Mouse (Mus musculus) hindbrain, embryonic 12.5 days (tissue): ENCODE measurements at regions not wholly inside any gene's neighbourhood (a gene's known extent, or its start where the extent isn't known, plus 50 kb on each side); places are given as distances from the start of the nearest gene placed in this dataset.

Source experiments
- ATAC-seq: fragments of 200-750 bp; cut with Nextera tagmentation; 2 replicates; pipeline ENCODE4 v1.8.0; 2017; ENCODE audit warnings: moderate TSS enrichment; ENCODE audit not compliant: low FRiP score
- H3K27ac ChIP-seq: fragments of 300-500 bp; sonication (generic); 2 replicates; pipeline ENCODE4 v1.5.1; 2016; ENCODE audit warnings: mild to moderate bottlenecking
- H3K27me3 ChIP-seq: fragments of 300-500 bp; sonication (generic); 2 replicates; pipeline ENCODE4 v1.6.1; 2016; ENCODE audit warnings: mild to moderate bottlenecking
- H3K36me3 ChIP-seq: fragments of 300-500 bp; sonication (generic); 2 replicates; pipeline ENCODE4 v1.6.1; 2016; ENCODE audit warnings: mild to moderate bottlenecking
- H3K4me1 ChIP-seq: fragments of 300-500 bp; sonication (generic); 2 replicates; pipeline ENCODE4 v1.6.1; 2016
- H3K4me2 ChIP-seq: fragments of 300-500 bp; sonication (generic); replicated peaks from 2 replicates; pipeline ENCODE4 v1.6.1; 2016; ENCODE audit warnings: mild to moderate bottlenecking
- H3K4me3 ChIP-seq: fragments of 300-500 bp; sonication (generic); 2 replicates; pipeline ENCODE4 v1.5.1; 2016; ENCODE audit warnings: mild to moderate bottlenecking
- H3K9ac ChIP-seq: fragments of 300-500 bp; sonication (generic); 2 replicates; pipeline ENCODE4 v1.6.1; 2016; ENCODE audit warnings: mild to moderate bottlenecking, moderate library complexity
- H3K9me3 ChIP-seq: fragments of 300-500 bp; sonication (generic); replicated peaks from 2 replicates; pipeline ENCODE4 v1.6.1; 2016; ENCODE audit warnings: mild to moderate bottlenecking
- WGBS: fragments of 180-500 bp; shearing (Covaris S2); methylation state at CpG from one replicate; pipeline ENCODE4 v1.1.7; 2016; 5-methylcytosine and 5-hydroxymethylcytosine counted together

DNA sequence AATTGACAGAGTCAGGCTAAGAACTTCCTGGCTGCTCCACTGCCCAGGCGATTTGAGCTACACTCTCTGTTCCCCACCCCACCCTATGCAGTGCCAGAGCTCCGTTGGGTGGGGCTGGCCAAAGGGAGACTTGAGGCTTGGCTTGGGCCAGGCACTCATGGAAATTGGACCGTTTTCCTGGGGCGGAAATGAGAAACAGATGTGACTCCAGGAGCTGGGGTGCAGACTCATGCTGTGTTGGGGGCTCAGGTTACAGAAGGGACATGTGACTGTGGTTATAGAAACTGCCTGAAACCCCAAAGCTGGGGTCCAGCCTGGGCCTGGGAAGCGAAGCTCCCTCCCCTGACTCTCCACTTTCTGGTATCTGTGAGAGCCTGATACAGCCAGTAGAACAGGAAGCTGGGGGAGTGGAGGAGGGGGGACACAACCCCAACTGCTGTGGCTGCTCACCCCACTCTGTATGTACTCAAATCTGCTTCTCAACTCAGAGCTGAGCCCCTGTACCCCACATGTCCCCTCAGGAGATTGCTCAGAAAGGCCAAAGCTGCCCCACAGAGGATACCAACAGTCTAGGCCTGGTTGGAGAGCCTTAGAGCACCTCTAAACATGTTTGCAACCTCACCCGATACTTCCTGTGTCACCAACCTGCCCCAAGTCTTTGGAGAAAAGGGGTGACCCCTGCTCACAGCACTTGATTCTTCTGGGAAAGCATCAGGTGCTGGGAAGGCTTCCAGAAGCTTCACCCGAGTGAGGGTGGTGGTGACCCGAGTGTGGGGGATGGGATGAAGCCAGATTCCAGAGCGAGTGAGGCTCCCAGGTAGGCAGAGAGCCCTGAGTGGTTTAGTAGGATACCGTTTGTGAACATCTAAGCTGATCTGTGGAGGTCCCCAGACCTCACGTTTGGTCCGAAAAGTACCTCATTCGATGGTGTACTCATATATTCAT lies 142.9 kb upstream of the Haao start:
- Histone ChIP-seq H3K27me3 (no peaks in the 10 kb centered on the region), H3K4me1 (peaks cover 24% of the 10 kb centered on the region), H3K9me3 (no peaks in the 10 kb centered on the region), H3K4me3 (no peak overlapping the region), H3K4me2 (no peak overlapping the region), H3K27ac (peak overlapping the region; percentile 77), H3K36me3 (no peaks in the 10 kb centered on the region), H3K9ac (no peak overlapping the region)
- 66% methylated on average over 13 of the region's 13 CpGs for WGBS
- no peak for ATAC-seq

GRCm38 (mm10) chr17:83988897-83989296 lies 141.1 kb upstream of the Haao start:
- Histone ChIP-seq H3K36me3 (no peaks in the 10 kb centered on the region), H3K27ac (peak overlapping the region; percentile 62), H3K9ac (no peak overlapping the region), H3K4me1 (peaks cover 34% of the 10 kb centered on the region), H3K27me3 (no peaks in the 10 kb centered on the region), H3K4me2 (no peak overlapping the region), H3K4me3 (no peak overlapping the region), H3K9me3 (no peaks in the 10 kb centered on the region)
- WGBS, result 15% methylated on average over 6 of the region's 6 CpGs
- ATAC-seq, result no peak

GRCm38 (mm10) chr17:83988165-83988564 lies 140.4 kb upstream of the Haao start:
- Histone ChIP-seq H3K36me3 (no peaks in the 10 kb centered on the region), H3K9ac (no peak overlapping the region), H3K9me3 (no peaks in the 10 kb centered on the region), H3K4me2 (no peak overlapping the region), H3K4me1 (peaks cover 37% of the 10 kb centered on the region), H3K4me3 (no peak overlapping the region), H3K27ac (no peak overlapping the region), H3K27me3 (no peaks in the 10 kb centered on the region)
- no peak for ATAC-seq
- WGBS, result 92% methylated on average over 5 of the region's 5 CpGs

- H3K36me3 ChIP-seq, result no peaks in the 10 kb centered on the region
- no peaks in the 10 kb centered on the region for H3K27me3 ChIP-seq
- peaks cover 42% of the 10 kb centered on the region for H3K4me1 ChIP-seq
- H3K4me2 ChIP-seq, result no peak overlapping the region
- 97% methylated on average over 4 of the region's 4 CpGs for WGBS
- H3K4me3 ChIP-seq, result no peak overlapping the region
- ATAC-seq, result no peak
- no peaks in the 10 kb centered on the region for H3K9me3 ChIP-seq
- H3K9ac ChIP-seq, result no peak overlapping the region
- H3K27ac ChIP-seq, result no peak overlapping the region
Observed at GRCm38 (mm10) chr17:83987683-83988082, 139.9 kb upstream of the Haao start.

DNA sequence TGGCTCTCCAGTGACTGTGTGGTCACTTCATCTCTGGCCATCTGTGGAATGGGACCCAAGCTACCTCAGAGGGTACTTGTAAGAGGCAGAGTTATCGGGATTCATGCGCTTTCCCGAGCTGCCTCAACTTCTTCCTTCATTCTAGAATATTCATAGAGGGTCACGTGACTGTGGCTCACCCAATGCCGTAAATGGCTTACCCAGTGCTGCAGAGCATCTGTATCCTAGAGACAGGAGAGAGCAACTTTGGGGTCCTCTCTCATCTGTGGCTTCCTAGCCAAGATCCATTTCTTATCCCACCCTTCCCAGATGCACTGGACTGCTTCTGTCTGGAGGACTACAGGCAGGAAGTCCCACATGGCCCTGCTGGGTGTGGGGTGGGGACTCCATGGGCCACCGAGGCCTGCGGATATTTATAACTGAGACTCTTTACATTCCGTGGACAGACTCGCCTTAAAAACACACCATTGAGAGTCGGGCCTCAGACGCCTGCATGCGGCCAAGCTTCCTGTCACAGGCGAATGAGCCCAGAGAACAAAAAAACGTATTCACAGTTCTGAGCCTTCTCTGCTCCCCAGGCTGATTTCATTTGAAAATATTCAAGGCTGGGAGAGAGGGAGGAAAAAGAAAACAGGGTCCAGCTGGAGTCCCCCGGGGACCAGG lies 138.3 kb upstream of the Haao start:
- H3K9me3 ChIP-seq, result no peaks in the 10 kb centered on the region
- peak overlapping the region; percentile 84 for H3K27ac ChIP-seq
- no peak overlapping the region for H3K4me2 ChIP-seq
- H3K4me1 ChIP-seq, result peaks cover 44% of the 10 kb centered on the region
- ATAC-seq, result peak; percentile 14; the same call in 1 of the 2 replicates
- no peaks in the 10 kb centered on the region for H3K36me3 ChIP-seq
- 46% methylated on average over 15 of the region's 15 CpGs for whole genome bisulfite sequencing
- no peaks in the 10 kb centered on the region for H3K27me3 ChIP-seq
- H3K4me3 ChIP-seq, result no peak overlapping the region
- H3K9ac ChIP-seq, result no peak overlapping the region

DNA sequence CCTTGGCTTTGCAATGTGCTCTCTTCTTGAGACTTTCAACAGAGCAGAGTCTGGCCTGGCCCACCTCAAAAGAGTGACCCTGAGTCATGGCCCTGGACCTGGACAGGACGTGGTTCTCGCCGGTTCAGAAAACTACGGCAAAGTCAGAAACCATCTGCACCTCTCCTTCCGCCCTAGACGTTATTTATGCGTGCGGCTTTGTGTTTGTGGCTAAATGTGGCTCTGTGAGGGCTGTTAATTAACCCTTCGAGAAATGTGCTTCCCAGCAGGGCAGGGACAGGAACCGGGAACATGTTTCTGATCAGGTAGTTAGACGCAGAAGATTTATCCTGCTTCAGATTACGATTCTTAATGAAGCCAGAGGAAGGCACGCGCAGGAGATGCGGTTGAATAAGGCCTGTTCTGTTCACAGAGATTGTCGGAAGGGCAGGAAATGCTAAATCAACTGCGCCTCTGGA lies 137.6 kb upstream of the Haao start:
- peaks cover 40% of the 10 kb centered on the region for H3K4me1 ChIP-seq
- no peak; the same call in 1 of the 2 replicates for ATAC-seq

DNA sequence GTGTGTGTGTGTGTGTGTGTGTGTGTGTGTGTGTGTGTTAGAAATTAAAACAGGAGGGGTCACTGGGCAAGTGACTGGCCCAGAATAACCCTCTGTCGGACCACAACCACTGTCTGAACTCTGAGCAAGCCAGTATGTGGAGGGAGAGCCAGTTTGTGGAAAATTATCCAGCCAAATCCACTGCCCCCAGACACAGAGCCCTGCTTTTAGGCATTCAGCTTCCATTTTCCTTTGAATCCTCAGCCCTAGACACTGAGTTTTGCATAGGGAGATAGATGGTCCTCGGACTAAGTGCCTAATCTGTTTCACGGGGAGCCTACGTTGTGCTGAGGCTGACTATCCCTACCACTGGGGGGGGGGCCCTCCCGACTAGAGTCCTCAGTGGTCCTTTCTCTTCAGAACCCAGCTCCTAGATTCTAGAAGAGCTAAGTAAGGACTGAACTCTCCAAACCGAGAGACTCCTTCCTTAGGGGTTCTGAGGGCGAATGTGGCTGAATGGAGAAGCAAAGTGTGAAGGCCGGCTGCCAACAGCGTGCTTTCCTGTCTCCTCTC lies 136.2 kb upstream of the Haao start:
- H3K27ac ChIP-seq, result peak overlapping the region; percentile 70
- no peaks in the 10 kb centered on the region for H3K36me3 ChIP-seq
- ATAC-seq, result no peak
- no peak overlapping the region for H3K9ac ChIP-seq
- no peaks in the 10 kb centered on the region for H3K9me3 ChIP-seq
- no peak overlapping the region for H3K4me3 ChIP-seq
- H3K27me3 ChIP-seq, result no peaks in the 10 kb centered on the region
- 89% methylated on average over 9 of the region's 9 CpGs for WGBS
- H3K4me2 ChIP-seq, result no peak overlapping the region
- H3K4me1 ChIP-seq, result peaks cover 41% of the 10 kb centered on the region

More for the DNA sequence above, 137.6 kb upstream of the Haao start:
- no peak overlapping the region for H3K9ac ChIP-seq
- 44% methylated on average over 17 of the region's 17 CpGs for WGBS
- no peak overlapping the region for H3K4me3 ChIP-seq
- no peaks in the 10 kb centered on the region for H3K36me3 ChIP-seq
- no peaks in the 10 kb centered on the region for H3K9me3 ChIP-seq
- H3K27ac ChIP-seq, result peak overlapping the region; percentile 84
- no peak overlapping the region for H3K4me2 ChIP-seq
- no peaks in the 10 kb centered on the region for H3K27me3 ChIP-seq

DNA sequence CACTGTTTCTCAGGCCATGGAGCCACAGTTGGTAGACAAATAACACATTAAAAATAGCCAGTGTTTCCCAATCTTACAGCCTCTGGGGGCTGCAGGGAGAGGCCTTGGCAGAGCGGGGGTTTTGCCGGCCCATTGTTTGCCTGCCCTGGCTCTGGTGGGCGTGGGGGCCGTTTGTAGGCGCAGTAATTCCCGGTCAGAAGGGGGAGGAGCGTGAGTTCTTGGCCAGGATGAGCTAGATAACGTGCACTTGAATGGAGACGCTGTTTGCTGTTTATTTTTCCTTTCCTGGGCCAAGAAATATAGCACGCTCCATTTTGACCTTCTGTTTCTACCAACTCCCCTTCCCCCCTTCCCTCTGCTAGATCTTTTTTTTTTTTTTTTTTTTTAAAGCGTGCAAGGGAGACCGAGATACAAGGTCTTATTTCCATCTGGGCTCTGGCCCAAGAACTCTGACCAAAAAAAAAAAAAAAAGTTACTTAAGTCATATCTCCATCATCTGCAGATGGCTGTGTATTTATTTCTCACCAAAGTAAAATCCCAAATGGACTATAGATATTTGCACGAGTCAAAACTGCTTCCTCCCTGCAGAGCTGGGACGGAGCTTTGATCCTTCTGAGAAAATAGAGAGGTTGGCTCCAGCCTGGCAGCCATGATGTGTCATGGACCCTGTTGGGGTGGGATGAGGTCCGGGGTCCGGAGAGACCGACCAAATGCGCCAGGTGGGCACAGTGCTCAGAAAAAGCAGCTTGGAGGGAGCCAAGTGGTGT lies 135.5 kb upstream of the Haao start:
- Histone ChIP-seq H3K9me3 (no peaks in the 10 kb centered on the region), H3K36me3 (no peaks in the 10 kb centered on the region), H3K27me3 (no peaks in the 10 kb centered on the region), H3K9ac (no peak overlapping the region), H3K4me1 (peaks cover 39% of the 10 kb centered on the region), H3K4me2 (no peak overlapping the region), H3K4me3 (no peak overlapping the region), H3K27ac (peak overlapping the region; percentile 70)
- no peak for ATAC-seq
- WGBS, result 43% methylated on average over 18 of the region's 18 CpGs

DNA sequence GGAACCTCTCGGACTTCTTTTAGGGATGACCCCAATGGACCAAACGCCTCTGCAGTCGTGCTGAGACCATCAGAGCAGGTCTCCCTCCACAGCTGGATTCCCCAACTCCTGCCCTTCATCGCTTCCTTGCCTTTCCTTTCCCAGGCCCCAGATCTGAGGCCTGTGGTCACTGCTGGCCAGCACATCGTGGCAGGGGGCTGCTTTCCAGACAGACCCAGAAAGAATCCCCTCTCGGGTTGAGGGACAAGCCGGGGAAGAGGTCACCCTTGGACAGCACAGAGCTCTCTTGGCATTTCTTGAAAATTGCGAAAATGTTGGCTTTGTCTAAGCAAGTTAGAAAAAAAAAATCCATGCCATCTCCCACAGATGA lies 134.9 kb upstream of the Haao start:
- no peak overlapping the region for H3K4me3 ChIP-seq
- no peaks in the 10 kb centered on the region for H3K36me3 ChIP-seq
- H3K9me3 ChIP-seq, result no peaks in the 10 kb centered on the region
- H3K27ac ChIP-seq, result peak overlapping the region; percentile 55
- WGBS, result 62% methylated on average over 8 of the region's 8 CpGs
- H3K27me3 ChIP-seq, result no peaks in the 10 kb centered on the region
- no peak overlapping the region for H3K4me2 ChIP-seq
- no peak for ATAC-seq
- H3K4me1 ChIP-seq, result peaks cover 39% of the 10 kb centered on the region
- no peak overlapping the region for H3K9ac ChIP-seq

DNA sequence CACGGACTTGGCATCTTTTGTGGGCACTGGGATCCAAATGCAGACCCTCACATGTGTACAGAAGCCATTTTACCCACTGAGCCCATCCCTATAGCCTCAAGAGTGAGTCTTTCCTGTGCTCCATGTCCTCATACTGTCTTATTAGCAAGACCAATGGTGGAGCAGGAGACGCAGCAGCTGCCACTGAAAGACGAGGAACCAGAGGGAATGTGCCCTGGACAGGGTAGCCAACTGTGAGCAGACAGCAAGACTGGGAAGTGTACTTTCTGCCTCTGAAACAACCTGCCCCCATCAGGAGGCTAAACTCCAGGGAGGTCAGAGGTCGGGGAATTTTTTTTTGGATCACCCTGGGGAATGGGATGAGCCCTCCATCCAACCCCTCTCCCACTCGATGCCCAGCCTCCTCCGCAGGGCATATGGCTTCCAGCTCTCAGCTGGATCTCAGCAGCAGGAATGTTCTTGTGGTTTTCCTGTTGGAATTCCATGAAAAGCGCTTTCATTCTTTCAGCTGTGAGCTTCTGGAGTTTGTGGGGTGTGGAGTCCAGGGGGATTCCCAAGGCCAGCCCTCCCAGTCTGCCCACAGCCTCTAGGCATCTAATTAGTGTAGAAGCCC lies 131.2 kb upstream of the Haao start:
- H3K4me2 ChIP-seq, result no peak overlapping the region
- H3K4me3 ChIP-seq, result no peak overlapping the region
- H3K4me1 ChIP-seq, result peaks cover 18% of the 10 kb centered on the region
- H3K27me3 ChIP-seq, result no peaks in the 10 kb centered on the region
- 0 out of 2 replicates have a peak overlapping the region, but pooled peaks have one; percentile 40 for H3K27ac ChIP-seq
- no peak overlapping the region for H3K9ac ChIP-seq
- H3K9me3 ChIP-seq, result no peaks in the 10 kb centered on the region
- WGBS, result 62% methylated on average over 7 of the region's 7 CpGs
- no peak for ATAC-seq
- no peaks in the 10 kb centered on the region for H3K36me3 ChIP-seq

DNA sequence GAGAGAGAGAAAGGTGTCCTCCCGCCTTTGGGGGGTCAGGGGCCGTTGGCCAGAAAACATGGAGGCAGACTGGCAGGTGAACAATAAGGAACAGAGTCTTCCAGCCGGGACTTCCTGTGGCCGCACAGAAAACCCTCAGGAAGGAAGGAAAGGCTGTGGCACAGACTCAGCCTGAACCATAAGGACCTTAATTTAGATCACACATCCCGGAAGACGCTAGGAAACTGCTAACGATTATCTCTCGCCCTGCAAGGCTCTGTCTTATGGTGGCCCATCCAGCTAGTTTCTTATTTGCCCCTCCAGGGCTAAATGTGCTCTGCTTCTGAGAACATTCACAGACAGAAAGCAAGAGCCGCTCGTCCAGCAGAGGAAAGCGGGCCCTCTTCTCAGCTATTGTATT lies 130.0 kb upstream of the Haao start:
- WGBS, result 80% methylated on average over 11 of the region's 11 CpGs
- Histone ChIP-seq H3K36me3 (no peaks in the 10 kb centered on the region), H3K9me3 (no peaks in the 10 kb centered on the region), H3K9ac (no peak overlapping the region), H3K4me2 (no peak overlapping the region), H3K27ac (no peak overlapping the region), H3K4me1 (peaks cover 10% of the 10 kb centered on the region), H3K27me3 (no peaks in the 10 kb centered on the region), H3K4me3 (no peak overlapping the region)
- no peak for ATAC-seq
